Mouse (Mus musculus) embryonic facial prominence, embryonic 15.5 days (tissue): ENCODE measurements around the gene Gm17660. TPM values are rescaled to one million over a fixed set of nuclear protein-coding genes. Genes with fewer than 3 reads are reported as not detected.

Experiments used
- microRNA-seq: library from miRNA; unstranded; fragments of <30 nt; microRNA quantifications from one replicate; pipeline ENCODE4, GENCODE M21; 2016; ENCODE audit warnings: borderline number of aligned reads
- polyA plus RNA-seq: library from polyadenylated mRNA; unstranded; fragments of >200 nt; fragmentation: Nextera tagmentation; extraction: Ambion mirVana; gene quantifications from 2 replicates; pipeline ENCODE4 v1.2.1, GENCODE M21; 2015

Gene Gm17660
- polyA plus RNA-seq, 1 experiment from 2014 or later, result 0.35 TPM

Small RNA genes within 50 kb of the gene (microRNA-seq; reads per million reads assigned to microRNA genes)
- gene Mir5619, result 2.9 reads per million, percentile 12 among the genes with 10 or more reads in this experiment

Other genes with a start within 250 kb of the Gm17660 start
- 17.2 and 18.2 TPM in 2 replicates for gene Klhl8, start 166.3 kb downstream of the Gm17660 start, polyA plus RNA-seq
- gene Hsd17b13, start 100.2 kb downstream of the Gm17660 start, polyA plus RNA-seq, result 0.45 TPM in 1 of 2 replicates, not detected in the other
- 3.8 and 4.0 TPM in 2 replicates for gene Hsd17b11, start 55.7 kb downstream of the Gm17660 start, polyA plus RNA-seq
- 58.9 and 62.7 TPM in 2 replicates for gene Nudt9, start 31.3 kb downstream of the Gm17660 start, polyA plus RNA-seq
- 107 and 117 TPM in 2 replicates for gene Sparcl1, start 36.1 kb upstream of the Gm17660 start, polyA plus RNA-seq
- 0.04 TPM in 1 of 2 replicates, not detected in the other for gene Dspp, start 93.1 kb upstream of the Gm17660 start, polyA plus RNA-seq
- gene Dmp1, start 125.0 kb upstream of the Gm17660 start, polyA plus RNA-seq, result 27.4 and 33.7 TPM in 2 replicates
- 718 and 848 TPM in 2 replicates for gene Ibsp, start 221.6 kb upstream of the Gm17660 start, polyA plus RNA-seq
- 0.47 and 0.53 TPM in 2 replicates for gene Mepe, start 247.7 kb upstream of the Gm17660 start, polyA plus RNA-seq